Mouse (Mus musculus): Measurements from ENCODE around the gene Als2cr12. TPM values are rescaled to one million over a fixed set of nuclear protein-coding genes. Genes with fewer than 3 reads are reported as not detected.
"Not testable (repeated sequence)": the region's sequence is repeated elsewhere in the genome, so short reads cannot be mapped to it uniquely, and the experiment has no call there.

Gene Als2cr12
- polyA plus RNA-seq, 2 experiments: 0.12 TPM; not detected in 1

DNA sequence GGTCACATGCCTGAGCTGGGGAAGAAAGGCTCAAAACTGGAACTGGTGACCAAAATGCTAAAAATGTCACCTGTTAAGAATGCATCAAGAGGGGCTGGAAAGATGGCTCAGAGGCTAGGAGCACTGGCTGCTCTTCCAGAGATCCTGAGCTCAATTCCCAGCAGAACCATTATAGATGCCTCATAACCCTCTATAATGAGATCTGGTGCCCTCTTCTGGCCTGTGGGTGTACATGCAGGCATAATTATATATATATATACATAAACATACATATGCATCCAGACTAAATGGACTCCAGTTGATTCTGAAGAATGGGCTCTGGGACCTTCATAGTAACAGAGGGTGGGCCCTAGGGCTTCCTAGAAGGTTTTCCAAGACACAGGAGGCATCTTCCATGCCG is 18.2 kb downstream of the Als2cr12 start:
- Histone ChIP-seq H3K4me1 (ENCODE audit: control insufficient read depth, insufficient read depth, low read length) (no peaks in the 10 kb centered on the region), H3K36me3 (ENCODE audit: control insufficient read depth, insufficient read depth, low read length) (no peaks in the 10 kb centered on the region), H3K27me3 (ENCODE audit: control insufficient read depth, insufficient read depth, low read length) (no peaks in the 10 kb centered on the region), H3K4me2 (replicated peaks; ENCODE audit: low read depth, low read length, severe bottlenecking) (no peak overlapping the region), H3K27ac (replicated peaks; ENCODE audit: low read depth, low read length) (no peak overlapping the region), H3K4me3 (replicated peaks; ENCODE audit: low read length) (no peak overlapping the region), H3K9ac (ENCODE audit: low read depth, low read length, severe bottlenecking) (no peak overlapping the region), H3K9me3 (ENCODE audit: control insufficient read depth, low read length) (no peaks in the 10 kb centered on the region)
- ATAC-seq (ENCODE audit: low FRiP score, low read depth) (no peak), DNase-seq (ENCODE audit: low spot score) (peak; percentile 12)
- no peak for TF ChIP-seq POLR2A (IDR thresholded peaks at IDR 0.05; ENCODE audit: borderline replicate concordance, extremely low read depth, insufficient read depth, insufficient read length)
- 95% methylated on average over 1 of the region's 1 CpGs for whole genome bisulfite sequencing

DNA sequence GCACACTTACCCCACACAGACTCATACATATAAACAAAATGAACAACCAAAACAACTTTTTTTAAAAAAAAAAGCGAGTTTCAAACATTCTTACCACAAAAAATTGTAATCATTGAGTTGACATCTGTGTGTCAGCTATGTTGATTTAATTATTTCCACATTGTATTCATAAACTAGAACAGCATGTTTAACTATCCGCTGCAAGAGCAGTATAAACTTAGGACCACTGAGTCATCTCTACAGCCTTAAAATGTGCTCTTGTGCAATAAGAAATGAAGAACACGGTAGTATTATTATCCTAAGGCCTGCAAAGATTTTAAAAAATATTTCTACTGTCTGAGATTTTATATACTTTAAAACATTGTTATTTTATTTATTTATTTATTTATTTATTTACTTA is 20.8 kb downstream of the Als2cr12 start:
- no peak for TF ChIP-seq POLR2A (IDR thresholded peaks at IDR 0.05; ENCODE audit: borderline replicate concordance, extremely low read depth, insufficient read depth, insufficient read length)
- Histone ChIP-seq H3K27ac (replicated peaks; ENCODE audit: low read depth, low read length) (no peak overlapping the region), H3K9ac (ENCODE audit: low read depth, low read length, severe bottlenecking) (no peak overlapping the region), H3K4me2 (replicated peaks; ENCODE audit: low read depth, low read length, severe bottlenecking) (no peak overlapping the region), H3K4me3 (replicated peaks; ENCODE audit: low read length) (no peak overlapping the region), H3K36me3 (ENCODE audit: control insufficient read depth, insufficient read depth, low read length) (no peaks in the 10 kb centered on the region), H3K4me1 (ENCODE audit: control insufficient read depth, insufficient read depth, low read length) (no peaks in the 10 kb centered on the region), H3K9me3 (ENCODE audit: control insufficient read depth, low read length) (no peaks in the 10 kb centered on the region), H3K27me3 (ENCODE audit: control insufficient read depth, insufficient read depth, low read length) (no peaks in the 10 kb centered on the region)
- ATAC-seq (ENCODE audit: low FRiP score, low read depth) (no peak), DNase-seq (ENCODE audit: low spot score) (no peak)
- 81% methylated on average over 3 of the region's 3 CpGs for WGBS

DNA sequence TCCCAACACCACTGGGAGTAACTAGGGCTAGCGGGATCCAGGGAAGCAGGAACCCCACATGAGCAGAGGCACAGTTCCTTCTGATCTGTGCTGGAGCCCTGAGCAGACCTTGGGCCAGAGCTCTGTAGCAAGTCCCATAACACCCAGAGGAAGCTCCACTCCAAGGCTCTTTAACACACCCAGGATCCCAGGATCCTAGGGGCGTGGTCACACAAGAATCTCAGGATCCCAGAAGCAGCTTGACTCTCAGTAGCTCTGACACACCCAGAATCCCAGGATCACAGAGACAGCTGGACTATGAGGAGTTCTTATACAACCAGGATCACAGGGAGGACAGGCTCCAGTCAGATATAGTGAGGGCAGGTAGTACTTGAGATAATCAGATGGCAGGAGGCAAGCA is 23.7 kb downstream of the Als2cr12 start:
- no peaks in the 10 kb centered on the region for H3K9me3 ChIP-seq (ENCODE audit: control insufficient read depth, low read length)
- no peaks in the 10 kb centered on the region for H3K4me1 ChIP-seq (ENCODE audit: control insufficient read depth, insufficient read depth, low read length)
- H3K9ac ChIP-seq (ENCODE audit: low read depth, low read length, severe bottlenecking): no peak overlapping the region
- no peak overlapping the region for H3K4me2 ChIP-seq (replicated peaks; ENCODE audit: low read depth, low read length, severe bottlenecking)
- ATAC-seq (ENCODE audit: low FRiP score, low read depth) (no peak), DNase-seq (ENCODE audit: low spot score) (no peak)
- no peak overlapping the region for H3K4me3 ChIP-seq (replicated peaks; ENCODE audit: low read length)
- WGBS: 92% methylated on average over 2 of the region's 2 CpGs
- no peak for TF ChIP-seq POLR2A (IDR thresholded peaks at IDR 0.05; ENCODE audit: borderline replicate concordance, extremely low read depth, insufficient read depth, insufficient read length)
- H3K27me3 ChIP-seq (ENCODE audit: control insufficient read depth, insufficient read depth, low read length): no peaks in the 10 kb centered on the region
- H3K27ac ChIP-seq (replicated peaks; ENCODE audit: low read depth, low read length): no peak overlapping the region
- no peaks in the 10 kb centered on the region for H3K36me3 ChIP-seq (ENCODE audit: control insufficient read depth, insufficient read depth, low read length)

DNA sequence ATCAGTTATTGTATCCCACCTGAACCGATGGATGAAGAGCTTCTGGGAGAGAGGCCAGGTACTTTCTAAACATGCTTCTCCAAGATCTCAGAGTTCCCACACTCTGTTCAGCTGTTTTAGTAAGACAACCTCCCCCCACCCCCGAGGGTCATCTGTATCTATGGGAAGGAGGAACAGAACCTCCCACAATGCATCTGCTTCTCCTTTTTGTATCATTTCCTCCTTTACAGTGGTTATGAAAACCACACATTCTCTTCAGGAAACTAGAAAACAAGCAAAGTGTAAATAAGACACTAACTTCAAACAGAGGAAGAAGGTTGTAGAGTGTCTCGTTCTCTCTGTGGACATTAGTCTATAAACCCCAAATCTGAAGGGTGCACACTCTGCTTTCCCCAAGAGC is 26.2 kb downstream of the Als2cr12 start:
- 85% methylated on average over 3 of the region's 3 CpGs for WGBS
- H3K27ac ChIP-seq (replicated peaks; ENCODE audit: low read depth, low read length); H3K9me3 ChIP-seq (ENCODE audit: control insufficient read depth, low read length); H3K36me3 ChIP-seq (ENCODE audit: control insufficient read depth, insufficient read depth, low read length); H3K27me3 ChIP-seq (ENCODE audit: control insufficient read depth, insufficient read depth, low read length); H3K9ac ChIP-seq (ENCODE audit: low read depth, low read length, severe bottlenecking); H3K4me3 ChIP-seq (replicated peaks; ENCODE audit: low read length); DNase-seq (ENCODE audit: low spot score); H3K4me2 ChIP-seq (replicated peaks; ENCODE audit: low read depth, low read length, severe bottlenecking); ATAC-seq (ENCODE audit: low FRiP score, low read depth); H3K4me1 ChIP-seq (ENCODE audit: control insufficient read depth, insufficient read depth, low read length): not testable (repeated sequence)

DNA sequence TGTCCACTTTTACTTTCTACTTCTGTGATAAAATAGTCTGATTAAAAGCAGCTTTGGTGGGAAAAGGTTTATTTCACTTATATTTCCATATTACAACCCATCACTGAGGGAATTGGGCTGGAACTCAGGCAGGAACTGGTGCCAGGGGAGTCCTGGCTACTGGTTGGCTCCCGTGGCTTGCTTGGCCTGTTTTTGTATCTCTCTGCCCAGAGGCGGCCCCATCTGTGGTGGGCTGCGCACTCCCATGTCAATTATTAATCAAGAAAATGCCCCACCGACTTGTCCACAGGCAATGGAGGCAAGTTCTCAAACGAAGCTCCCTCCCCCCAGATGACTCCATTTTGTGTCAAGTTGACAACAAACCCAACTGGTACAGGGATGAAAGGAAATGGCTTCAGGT is 27.6 kb downstream of the Als2cr12 start:
- Histone ChIP-seq H3K36me3 (ENCODE audit: control insufficient read depth, insufficient read depth, low read length) (no peaks in the 10 kb centered on the region), H3K9ac (ENCODE audit: low read depth, low read length, severe bottlenecking) (no peak overlapping the region), H3K27me3 (ENCODE audit: control insufficient read depth, insufficient read depth, low read length) (no peaks in the 10 kb centered on the region), H3K9me3 (ENCODE audit: control insufficient read depth, low read length) (no peaks in the 10 kb centered on the region), H3K27ac (replicated peaks; ENCODE audit: low read depth, low read length) (no peak overlapping the region), H3K4me2 (replicated peaks; ENCODE audit: low read depth, low read length, severe bottlenecking) (no peak overlapping the region), H3K4me1 (ENCODE audit: control insufficient read depth, insufficient read depth, low read length) (no peaks in the 10 kb centered on the region), H3K4me3 (replicated peaks; ENCODE audit: low read length) (no peak overlapping the region)
- no peak for ATAC-seq (ENCODE audit: low FRiP score, low read depth)
- DNase-seq (ENCODE audit: low spot score): no peak
- 87% methylated on average over 5 of the region's 5 CpGs for WGBS
- TF ChIP-seq POLR2A (IDR thresholded peaks at IDR 0.05; ENCODE audit: borderline replicate concordance, extremely low read depth, insufficient read depth, insufficient read length): no peak

DNA sequence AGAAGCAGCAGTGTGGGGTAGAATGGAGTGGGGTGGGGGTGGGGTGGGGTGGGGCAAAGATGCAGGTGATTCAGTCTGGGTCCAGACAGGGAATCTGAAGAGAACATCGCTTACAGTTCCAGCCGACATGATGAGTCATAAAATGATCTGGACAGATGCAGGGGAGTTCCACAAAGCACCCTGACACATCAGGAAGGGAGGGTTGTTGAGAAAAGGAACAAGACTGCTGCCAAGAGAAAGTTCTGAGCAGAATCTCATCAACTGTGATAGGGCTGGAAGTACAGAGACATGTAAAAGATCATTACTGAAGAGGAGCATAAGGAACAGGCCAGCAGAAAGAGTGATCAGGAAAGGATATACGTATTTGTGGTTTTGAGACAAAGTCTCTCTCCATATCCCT is 32.4 kb downstream of the Als2cr12 start:
- H3K9me3 ChIP-seq (ENCODE audit: control insufficient read depth, low read length); H3K4me1 ChIP-seq (ENCODE audit: control insufficient read depth, insufficient read depth, low read length); H3K4me2 ChIP-seq (replicated peaks; ENCODE audit: low read depth, low read length, severe bottlenecking); H3K9ac ChIP-seq (ENCODE audit: low read depth, low read length, severe bottlenecking); H3K4me3 ChIP-seq (replicated peaks; ENCODE audit: low read length); H3K27me3 ChIP-seq (ENCODE audit: control insufficient read depth, insufficient read depth, low read length); DNase-seq (ENCODE audit: low spot score); ATAC-seq (ENCODE audit: low FRiP score, low read depth); H3K36me3 ChIP-seq (ENCODE audit: control insufficient read depth, insufficient read depth, low read length); H3K27ac ChIP-seq (replicated peaks; ENCODE audit: low read depth, low read length): not testable (repeated sequence)
- WGBS: 87% methylated on average over 3 of the region's 3 CpGs

DNA sequence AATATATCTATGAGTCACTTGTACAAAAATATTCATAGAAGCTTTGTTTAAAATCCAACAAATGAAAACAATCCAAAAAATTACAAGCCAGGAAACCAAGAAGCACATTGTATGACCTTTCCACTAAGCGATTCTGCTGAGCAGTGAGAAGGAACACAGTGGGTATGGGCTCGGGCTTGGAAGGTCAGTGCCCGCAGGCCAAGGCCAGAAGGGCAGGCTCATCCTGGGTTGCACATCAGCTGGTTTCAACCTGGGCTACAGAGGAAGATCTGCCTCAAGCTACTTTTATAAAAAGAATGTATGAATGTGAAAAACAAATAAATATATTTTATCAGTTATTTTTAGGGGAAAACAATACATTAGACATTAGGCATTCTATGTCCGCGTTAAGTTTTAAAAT is 33.1 kb downstream of the Als2cr12 start:
- H3K9ac ChIP-seq (ENCODE audit: low read depth, low read length, severe bottlenecking); H3K27ac ChIP-seq (replicated peaks; ENCODE audit: low read depth, low read length); DNase-seq (ENCODE audit: low spot score); H3K4me2 ChIP-seq (replicated peaks; ENCODE audit: low read depth, low read length, severe bottlenecking); H3K36me3 ChIP-seq (ENCODE audit: control insufficient read depth, insufficient read depth, low read length); H3K4me3 ChIP-seq (replicated peaks; ENCODE audit: low read length); H3K4me1 ChIP-seq (ENCODE audit: control insufficient read depth, insufficient read depth, low read length); ATAC-seq (ENCODE audit: low FRiP score, low read depth); H3K9me3 ChIP-seq (ENCODE audit: control insufficient read depth, low read length); H3K27me3 ChIP-seq (ENCODE audit: control insufficient read depth, insufficient read depth, low read length): not testable (repeated sequence)
- WGBS: 93% methylated on average over 5 of the region's 5 CpGs
